Mouse (Mus musculus) CH12.LX (cell line): ENCODE measurements around the gene 8030411F24Rik. TPM values are rescaled to one million over a fixed set of nuclear protein-coding genes. Genes with fewer than 3 reads are reported as not detected.

Experiments
- DNase-seq: peaks from one replicate; pipeline ENCODE4 v3.0.0-alpha.2; 2013; ENCODE audit errors: extremely low read depth
- H3K27ac ChIP-seq: 2 replicates; pipeline ENCODE4 v1.5.1; 2012; ENCODE audit warnings: low read depth, mild to moderate bottlenecking, control low read depth, moderate library complexity; ENCODE audit not compliant: insufficient read depth
- H3K27me3 ChIP-seq: replicated peaks from 2 replicates; pipeline ENCODE3; 2012; ENCODE audit warnings: inconsistent platforms
- H3K36me3 ChIP-seq, 2 experiments: replicated peaks in 1 of 2; 2 replicates each; pipeline versions ENCODE3 to v1.6.1; 2012; ENCODE audit warnings: inconsistent platforms in 1 of 2, low read length in 1 of 2, mild to moderate bottlenecking in 1 of 2, mixed read lengths in 1 of 2, moderate library complexity in 1 of 2; ENCODE audit not compliant: control insufficient read depth in 1 of 2, insufficient read depth in 1 of 2
- H3K4me1 ChIP-seq, 2 experiments: 2 replicates each; pipeline ENCODE4 v1.6.1; 2012; ENCODE audit warnings: inconsistent platforms in 1 of 2, moderate library complexity in 1 of 2; ENCODE audit not compliant: insufficient read depth in 2 of 2, control insufficient read depth in 1 of 2
- H3K4me2 ChIP-seq: 2 replicates; pipeline ENCODE4 v1.6.1; 2012; ENCODE audit warnings: low read depth, mild to moderate bottlenecking, control low read depth; ENCODE audit not compliant: poor library complexity, insufficient read depth, severe bottlenecking
- H3K4me3 ChIP-seq, 3 experiments: fragments of 150-350 bp in 1 of 3; sonication (generic) in 1 of 3; replicated peaks in 1 of 3; 2 replicates each; pipeline versions ENCODE3 to v1.5.1; 2011 to 2012; ENCODE audit warnings: low read depth in 2 of 3, low read length in 2 of 3, mild to moderate bottlenecking in 2 of 3, moderate library complexity in 2 of 3, control low read depth in 1 of 3, improper control_type of control experiment in 1 of 3, inconsistent platforms in 1 of 3, mixed read lengths in 1 of 3; ENCODE audit not compliant: poor library complexity in 1 of 3
- H3K79me2 ChIP-seq: replicated peaks from 2 replicates; pipeline ENCODE4 v1.6.1; 2012; ENCODE audit warnings: mild to moderate bottlenecking, moderate library complexity; ENCODE audit not compliant: control insufficient read depth, poor library complexity, insufficient read depth, severe bottlenecking; ENCODE audit errors: extremely low read depth
- H3K9ac ChIP-seq: 2 replicates; pipeline ENCODE4 v1.6.1; 2012; ENCODE audit warnings: low read depth, mild to moderate bottlenecking, control low read depth, moderate library complexity; ENCODE audit not compliant: insufficient read depth
- H3K9me3 ChIP-seq: replicated peaks from 2 replicates; pipeline ENCODE3; 2012; ENCODE audit warnings: low read length, inconsistent platforms, mixed read lengths
- BHLHE40 ChIP-seq: IDR thresholded peaks from 2 replicates; pipeline ENCODE4 v1.6.1; 2011; ENCODE audit warnings: mild to moderate bottlenecking, low read depth, low read length, improper control_type of control experiment
- CTCF ChIP-seq, 2 experiments: IDR thresholded peaks in 1 of 2; conservative IDR thresholded peaks in 1 of 2; 2 replicates each; pipeline ENCODE4 v1.5.1; 2011 to 2012; ENCODE audit warnings: low read depth in 2 of 2, low read length in 2 of 2, improper control_type of control experiment in 1 of 2, inconsistent platforms in 1 of 2, mild to moderate bottlenecking in 1 of 2, moderate library complexity in 1 of 2
- E2F4 ChIP-seq: IDR thresholded peaks from 2 replicates; pipeline ENCODE4 v1.6.1; 2011; ENCODE audit warnings: low read depth, low read length, improper control_type of control experiment; ENCODE audit not compliant: insufficient replicate concordance
- GABPA ChIP-seq: IDR thresholded peaks from 2 replicates; pipeline ENCODE4 v1.6.1; 2012; ENCODE audit warnings: low read depth, low read length, improper control_type of control experiment, inconsistent platforms; ENCODE audit not compliant: insufficient replicate concordance
- JUND ChIP-seq: conservative IDR thresholded peaks from 2 replicates; pipeline ENCODE4 v1.6.1; 2011; ENCODE audit warnings: low read depth, low read length, improper control_type of control experiment
- KAT2A ChIP-seq: IDR thresholded peaks from 2 replicates; pipeline ENCODE4 v1.6.1; 2012; ENCODE audit warnings: low read length, improper control_type of control experiment, inconsistent platforms; ENCODE audit not compliant: insufficient replicate concordance
- MAX ChIP-seq: IDR thresholded peaks from 2 replicates; pipeline ENCODE4 v1.6.1; 2011; ENCODE audit warnings: low read length, improper control_type of control experiment
- MEF2A ChIP-seq: IDR thresholded peaks from 2 replicates; pipeline ENCODE4 v1.6.1; 2014; ENCODE audit warnings: low read depth, mild to moderate bottlenecking, inconsistent platforms, low read length, improper control_type of control experiment, borderline replicate concordance
- MYC ChIP-seq: IDR thresholded peaks from 2 replicates; pipeline ENCODE4 v1.6.1; 2011; ENCODE audit warnings: low read depth, mild to moderate bottlenecking, improper control_type of control experiment, low read length
- NELFE ChIP-seq: IDR thresholded peaks from 2 replicates; pipeline ENCODE4 v1.6.1; 2011; ENCODE audit warnings: low read depth, low read length, improper control_type of control experiment
- PAX5 ChIP-seq: IDR thresholded peaks from 2 replicates; pipeline ENCODE4 v1.6.1; 2012; ENCODE audit warnings: low read length, inconsistent platforms, mixed read lengths
- POLR2A ChIP-seq: IDR thresholded peaks from 2 replicates; pipeline ENCODE4 v1.6.1; 2011; ENCODE audit warnings: low read depth, mild to moderate bottlenecking, improper control_type of control experiment, low read length
- RAD21 ChIP-seq: IDR thresholded peaks from 2 replicates; pipeline ENCODE4 v1.6.1; 2011; ENCODE audit warnings: low read depth, mild to moderate bottlenecking, low read length, improper control_type of control experiment, moderate library complexity
- RCOR1 ChIP-seq: conservative IDR thresholded peaks from 2 replicates; pipeline ENCODE4 v1.6.1; 2012; ENCODE audit warnings: low read depth, mild to moderate bottlenecking, inconsistent platforms, low read length, improper control_type of control experiment
- SMC3 ChIP-seq: IDR thresholded peaks from 2 replicates; pipeline ENCODE4 v1.6.1; 2011; ENCODE audit warnings: low read depth, low read length, improper control_type of control experiment
- TCF12 ChIP-seq: IDR thresholded peaks from 2 replicates; pipeline ENCODE4 v1.6.1; 2014; ENCODE audit warnings: low read depth, mild to moderate bottlenecking, inconsistent platforms, low read length, improper control_type of control experiment
- USF2 ChIP-seq: conservative IDR thresholded peaks from 2 replicates; pipeline ENCODE4 v1.6.1; 2011; ENCODE audit warnings: low read depth, low read length, improper control_type of control experiment
- ZNF384 ChIP-seq: IDR thresholded peaks from 2 replicates; pipeline ENCODE4 v1.6.1; 2012; ENCODE audit warnings: low read depth, low read length, improper control_type of control experiment, inconsistent platforms
- dilution Hi-C: fragments of 300-500 bp; cut with MboI; formaldehyde crosslinking; loops from 2 replicates; pipeline ENCODE4 v1.14.3; 2020; ENCODE audit warnings: low sequenced_read_pairs; ENCODE audit not compliant: extremely low pct_unique_long_range_greater_than_20kb, extremely low pct_ligation_motif_present
- in situ Hi-C: fragments of 300-500 bp; cut with MboI; formaldehyde crosslinking; loops from 3 replicates; pipeline ENCODE4 v1.14.3; 2019; ENCODE audit warnings: low sequenced_read_pairs, low pct_ligation_motif_present, low pct_unique_long_range_greater_than_20kb, mixed read lengths
- polyA plus RNA-seq: library from polyadenylated mRNA; unstranded; fragments of >175 nt; gene quantifications from 2 replicates; pipeline ENCODE4 v1.2.1, GENCODE M21; 2012; ENCODE audit warnings: low read depth; ENCODE audit not compliant: insufficient read length
- total RNA-seq, 2 experiments: library from RNA; depleted of rRNA; stranded (reverse); fragments of 300-350 nt in 1 of 2; fragments of >200 nt in 1 of 2; gene quantifications; 2 replicates each; pipeline ENCODE4 v1.2.3; 2012 to 2014

The 8030411F24Rik gene
- total RNA-seq (2012; rRNA removed) (not detected in 2 replicates), total RNA-seq (2014; rRNA removed) (not detected in 2 replicates), polyA plus RNA-seq (not detected in 2 replicates)

DNA sequence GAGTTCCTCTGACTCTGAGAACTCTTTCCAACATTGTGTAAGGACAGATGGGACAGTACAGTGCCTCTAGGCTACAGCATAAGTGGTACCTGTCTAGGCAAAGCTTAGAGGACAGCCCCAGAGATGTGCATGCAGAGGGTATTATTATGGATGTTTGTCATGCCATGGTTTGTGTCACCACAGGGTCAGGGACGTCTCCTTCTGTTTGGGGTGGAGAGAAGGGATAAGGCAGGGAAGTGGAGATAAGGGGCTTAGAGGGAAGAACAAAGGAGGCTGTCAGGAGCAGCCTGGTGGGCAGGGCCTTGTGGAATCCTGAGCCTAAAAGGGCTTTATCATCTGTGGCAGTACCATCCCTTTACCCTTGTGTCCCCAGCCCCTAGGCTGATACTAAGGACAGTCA is at the start of gene 8030411F24Rik:
Gene 8030411F24Rik, plus strand, starts transcription at position 301 of the 400 bp plus-strand sequence.
- no peak within 1 kb of the TSS for H3K9ac ChIP-seq
- in situ Hi-C loops (no loop called here), dilution Hi-C loops (no loop called here)
- DNase-seq = no peak
- TF ChIP-seq BHLHE40 (no peak), E2F4 (no peak), POLR2A (no peak), MYC (no peak), GABPA (no peak), MEF2A (no peak), SMC3 (no peak), ZNF384 (no peak)
- H3K4me2 ChIP-seq = no peak within 1 kb of the TSS
- H3K79me2 ChIP-seq = no peaks in the 10 kb centered on the region
- H3K27ac ChIP-seq = no peak within 1 kb of the TSS
- H3K27me3 ChIP-seq = no peaks in the 10 kb centered on the region
- no peaks in the 10 kb centered on the region for H3K36me3 ChIP-seq
- H3K9me3 ChIP-seq = no peaks in the 10 kb centered on the region
- no peak within 1 kb of the TSS for H3K4me3 ChIP-seq
- H3K4me1 ChIP-seq = no peaks in the 10 kb centered on the region

DNA sequence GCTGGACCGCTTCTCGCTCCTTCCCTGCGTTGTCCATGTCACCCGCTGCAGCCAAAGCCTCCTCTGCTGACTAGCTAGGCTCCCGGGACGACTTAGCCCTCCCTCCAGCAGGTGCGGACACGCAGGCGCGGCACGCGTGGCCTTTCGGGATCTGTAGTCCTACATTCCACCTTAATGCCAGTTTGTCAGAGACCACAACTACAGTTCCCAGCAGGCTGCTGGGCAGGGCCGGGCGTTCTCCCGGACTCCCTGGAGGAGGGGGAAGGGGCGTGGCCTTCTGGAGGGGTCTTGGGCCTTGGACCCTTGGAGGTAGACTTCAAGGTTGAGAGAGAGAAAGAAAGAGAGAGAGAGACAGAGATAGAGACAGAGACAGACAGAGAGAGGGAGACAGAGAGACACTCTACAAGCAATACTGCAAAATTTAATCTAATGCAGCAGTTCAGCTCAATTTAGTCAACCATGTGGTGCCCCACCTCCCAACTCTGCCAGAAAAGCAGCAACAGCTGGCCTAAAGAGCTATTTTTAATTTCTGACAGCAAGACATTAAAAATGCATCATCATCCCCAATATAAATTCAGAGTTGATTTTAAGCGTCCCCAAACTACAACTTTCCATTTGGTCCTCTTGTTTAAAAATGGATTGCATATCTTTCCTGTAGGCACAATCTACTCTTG is 49.3 kb upstream of the 8030411F24Rik start, which contains the start of gene Napb:
Gene Napb, minus strand, starts transcription at position 141 of the 674 bp plus-strand sequence.
- TF ChIP-seq JUND (no peak), USF2 (no peak), KAT2A (no peak), MYC (no peak), RCOR1 (no peak), MAX (no peak), PAX5 (no peak), RAD21 (no peak), NELFE (no peak), CTCF (conservative IDR thresholded peaks at IDR 0.05 in 1 of 2, IDR thresholded peaks at IDR 0.05 in 1 of 2; ENCODE audit: low read depth in 2 of 2, low read length in 2 of 2) (no peak), TCF12 (no peak)
- in situ Hi-C loops = no loop called here
- Histone ChIP-seq H3K9ac (no peak within 1 kb of the TSS), H3K27me3 (peaks cover 5% of the 10 kb centered on the region), H3K4me3 (no peak within 1 kb of the TSS), H3K9me3 (peaks cover 6% of the 10 kb centered on the region), H3K79me2 (no peaks in the 10 kb centered on the region), H3K4me1 (no peaks in the 10 kb centered on the region), H3K27ac (no peak within 1 kb of the TSS), H3K4me2 (0 out of 2 replicates have a peak within 1 kb of the TSS, but pooled peaks have one; percentile 36), H3K36me3 (no peaks in the 10 kb centered on the region)
- no peak for DNase-seq
- dilution Hi-C loops = no loop called here
